Comparison of ENCODE assay signal across 18 mouse cellular contexts in genomic region chr5:137699850-137700249, GRCm38 (mm10). TPM values are rescaled to one million over a fixed set of nuclear protein-coding genes. Genes with fewer than 3 reads are reported as not detected.
"Had no signal": no experiment of that assay in that cellular context is flagged by ENCODE, and none has a peak within 500 bp of the region (broad histone marks: within the 10 kb centered on the region; RNA-seq: fewer than 3 reads in every experiment).

No protein-coding gene starts in this region.

- H3K36me3 ChIP-seq: limb, embryonic 10.5 days; midbrain, embryonic 15.5 days; neural tube, embryonic 13.5 days had no signal

- H3K9me3 ChIP-seq: limb, embryonic 10.5 days; midbrain, embryonic 15.5 days; neural tube, embryonic 13.5 days had no signal

- H3K4me1 ChIP-seq: limb, embryonic 10.5 days; midbrain, embryonic 15.5 days; neural tube, embryonic 13.5 days had no signal

- H3K4me3 ChIP-seq: left cerebral cortex, adult 2 months; limb, embryonic 10.5 days; midbrain, embryonic 15.5 days; neural tube, embryonic 13.5 days had no signal

- H3K9ac ChIP-seq: midbrain, embryonic 15.5 days; neural tube, embryonic 13.5 days had no signal

- ATAC-seq: lung, postnatal 0 days; midbrain, embryonic 15.5 days had no signal

- H3K4me2 ChIP-seq: midbrain, embryonic 11.5 days; midbrain, embryonic 15.5 days; neural tube, embryonic 13.5 days had no signal

- DNase-seq: kidney, adult 11 months; kidney, adult 9 months; kidney, postnatal 10 days; kidney, postnatal 4 days; lung, adult 2 months; lung, postnatal 36 days; retina, postnatal 1 day; right cerebral cortex, postnatal 4 days; spleen, adult 18-20 months had no signal

- H3K27me3 ChIP-seq: midbrain, embryonic 15.5 days; neural tube, embryonic 13.5 days had no signal

- H3K27ac ChIP-seq: left cerebral cortex, adult 2 months; limb, embryonic 10.5 days; midbrain, embryonic 15.5 days; neural tube, embryonic 13.5 days had no signal

RNA-seq across cellular contexts. Expression of gene Irs3, which starts 54.3 kb away (rescaled TPM):
- total RNA-seq: layer of hippocampus, postnatal 25 days; megakaryocyte, adult 5-6 weeks had no signal
- polyA plus RNA-seq: stomach, embryonic 14.5 days had no signal
